Mouse (Mus musculus) gastrocnemius, adult 18-20 months (tissue): ENCODE measurements around the gene Rbfox2. TPM values are rescaled to one million over a fixed set of nuclear protein-coding genes. Genes with fewer than 3 reads are reported as not detected.
"Not testable (repeated sequence)": the region's sequence is repeated elsewhere in the genome, so short reads cannot be mapped to it uniquely, and the experiment has no call there.

Experiments used
- DNase-seq: peaks from one replicate; pipeline ENCODE4 v3.0.0; 2021; ENCODE audit warnings: low spot score
- total RNA-seq, 2 experiments: library from RNA; stranded (reverse); gene quantifications; 2 replicates each; pipeline ENCODE4 v1.2.3; 2021

Rbfox2 gene
- total RNA-seq, 2 experiments from 2014 or later: 55.1 to 60.4 TPM

GRCm38 (mm10) chr15:77071501-77071900 lies 235.3 kb downstream of the Rbfox2 start:
- DNase-seq: no peak

GRCm38 (mm10) chr15:77070745-77071268 lies 236.0 kb downstream of the Rbfox2 start:
- no peak for DNase-seq

- no peak for DNase-seq
Observed at GRCm38 (mm10) chr15:77069019-77069418, 237.8 kb downstream of the Rbfox2 start.

- no peak for DNase-seq
Observed at GRCm38 (mm10) chr15:77068439-77068861, 238.4 kb downstream of the Rbfox2 start.

GRCm38 (mm10) chr15:77066233-77066632 lies 240.6 kb downstream of the Rbfox2 start:
- DNase-seq: no peak

GRCm38 (mm10) chr15:77065259-77065852 lies 241.4 kb downstream of the Rbfox2 start:
- no peak for DNase-seq

- no peak for DNase-seq
Observed at GRCm38 (mm10) chr15:77062746-77063145, 244.1 kb downstream of the Rbfox2 start.

GRCm38 (mm10) chr15:77059416-77059815 lies 247.4 kb downstream of the Rbfox2 start:
- not testable (repeated sequence) for DNase-seq

GRCm38 (mm10) chr15:77058566-77058965 lies 248.2 kb downstream of the Rbfox2 start:
- no peak for DNase-seq

GRCm38 (mm10) chr15:77056791-77057051 lies 250.1 kb downstream of the Rbfox2 start:
- no peak for DNase-seq

GRCm38 (mm10) chr15:77056001-77056790 lies 250.6 kb downstream of the Rbfox2 start:
- DNase-seq: no peak

- no peak for DNase-seq
Observed at GRCm38 (mm10) chr15:77054611-77055175, 252.1 kb downstream of the Rbfox2 start.

GRCm38 (mm10) chr15:77053021-77053420 lies 253.8 kb downstream of the Rbfox2 start:
- DNase-seq: no peak

- DNase-seq: no peak
Observed at GRCm38 (mm10) chr15:77052176-77052575, 254.6 kb downstream of the Rbfox2 start.

- DNase-seq: no peak
Observed at GRCm38 (mm10) chr15:77050570-77050969, 256.2 kb downstream of the Rbfox2 start, which contains the start of gene Mb. Gene Mb, minus strand, starts transcription at chr15:77050670.

- DNase-seq: peak; percentile 82
Observed at GRCm38 (mm10) chr15:77045609-77046008, 261.2 kb downstream of the Rbfox2 start.

GRCm38 (mm10) chr15:77044597-77045320 lies 262.0 kb downstream of the Rbfox2 start, which contains the start of gene Apol6:
Gene Apol6, plus strand, starts transcription at chr15:77044729.
- no peak for DNase-seq

- no peak for DNase-seq
Observed at GRCm38 (mm10) chr15:77040784-77041183, 266.0 kb downstream of the Rbfox2 start.

- no peak for DNase-seq
Observed at GRCm38 (mm10) chr15:77039211-77039700, 267.5 kb downstream of the Rbfox2 start.

- DNase-seq: peak; percentile 78
Observed at GRCm38 (mm10) chr15:77037278-77038161, 269.3 kb downstream of the Rbfox2 start.

GRCm38 (mm10) chr15:77036989-77037277 lies 269.9 kb downstream of the Rbfox2 start:
- no peak for DNase-seq
